Mouse (Mus musculus) myocyte (in vitro differentiated cells): ENCODE measurements around the gene Idh2. TPM values are rescaled to one million over a fixed set of nuclear protein-coding genes. Genes with fewer than 3 reads are reported as not detected.

Experiments used
- H3K27me3 ChIP-seq: one replicate; pipeline ENCODE4 v1.6.1; 2011; ENCODE audit not compliant: control insufficient read depth, insufficient read depth, insufficient read length
- H3K36me3 ChIP-seq: one replicate; pipeline ENCODE4 v1.6.1; 2011; ENCODE audit not compliant: control insufficient read depth, insufficient read depth
- H3K4me2 ChIP-seq: one replicate; pipeline ENCODE4 v1.6.1; 2011; ENCODE audit warnings: low read depth, control low read depth
- H3K4me3 ChIP-seq: one replicate; pipeline ENCODE4 v1.5.1; 2011; ENCODE audit warnings: mild to moderate bottlenecking, control low read depth, moderate library complexity
- H3K79me2 ChIP-seq: one replicate; pipeline ENCODE4 v1.6.1; 2011; ENCODE audit not compliant: control insufficient read depth, insufficient read depth
- H3ac ChIP-seq: one replicate; pipeline ENCODE4 v1.6.1; 2011; ENCODE audit not compliant: control insufficient read depth, insufficient read length
- CEBPB ChIP-seq: IDR thresholded peaks from 2 replicates; pipeline ENCODE4 v1.6.1; 2011; ENCODE audit warnings: mild to moderate bottlenecking, moderate library complexity; ENCODE audit not compliant: poor library complexity, insufficient read depth, severe bottlenecking
- E2F4 ChIP-seq: IDR thresholded peaks from one replicate; pipeline ENCODE4 v1.6.1; 2011; ENCODE audit warnings: mild to moderate bottlenecking, control low read depth, moderate library complexity; ENCODE audit not compliant: insufficient read depth
- MAX ChIP-seq: IDR thresholded peaks from one replicate; pipeline ENCODE4 v1.6.1; 2011; ENCODE audit warnings: low read depth, mild to moderate bottlenecking, control low read depth
- MYOD1 ChIP-seq, 3 experiments: IDR thresholded peaks; one replicate each; pipeline ENCODE4 v1.6.1; 2011; ENCODE audit warnings: control low read depth in 2 of 3, low read depth in 2 of 3, mild to moderate bottlenecking in 2 of 3, moderate library complexity in 1 of 3; ENCODE audit not compliant: insufficient read length in 2 of 3, control insufficient read depth in 1 of 3
- MYOG ChIP-seq, 3 experiments: IDR thresholded peaks; one replicate each; pipeline ENCODE4 v1.6.1; 2011; ENCODE audit warnings: control low read depth in 2 of 3, low read depth in 2 of 3, mild to moderate bottlenecking in 2 of 3; ENCODE audit not compliant: insufficient read length in 2 of 3, control insufficient read depth in 1 of 3, insufficient read depth in 1 of 3
- POLR2A ChIP-seq: IDR thresholded peaks from one replicate; pipeline ENCODE4 v1.6.1; 2011; ENCODE audit warnings: low read depth, mild to moderate bottlenecking, control low read depth, moderate library complexity; ENCODE audit not compliant: insufficient read length
- POLR2AphosphoS2 ChIP-seq: IDR thresholded peaks from one replicate; pipeline ENCODE4 v1.6.1; 2011; ENCODE audit warnings: low read depth, control low read depth; ENCODE audit not compliant: insufficient read length
- REST ChIP-seq: IDR thresholded peaks from one replicate; pipeline ENCODE4 v1.6.1; 2011; ENCODE audit warnings: mild to moderate bottlenecking, control low read depth, moderate library complexity; ENCODE audit not compliant: insufficient read depth, insufficient read length
- SRF ChIP-seq: IDR thresholded peaks from one replicate; pipeline ENCODE4 v1.6.1; 2011; ENCODE audit warnings: low read depth; ENCODE audit not compliant: control insufficient read depth, insufficient read length
- TCF12 ChIP-seq: IDR thresholded peaks from one replicate; pipeline ENCODE4 v1.6.1; 2011; ENCODE audit warnings: mild to moderate bottlenecking, control low read depth; ENCODE audit not compliant: poor library complexity, insufficient read depth, severe bottlenecking
- TCF3 ChIP-seq: IDR thresholded peaks from one replicate; pipeline ENCODE4 v1.6.1; 2011; ENCODE audit warnings: low read depth, control low read depth; ENCODE audit not compliant: insufficient read length
- USF1 ChIP-seq: IDR thresholded peaks from one replicate; pipeline ENCODE4 v1.6.1; 2011; ENCODE audit warnings: low read depth, mild to moderate bottlenecking, control low read depth, moderate library complexity
- polyA plus RNA-seq: library from polyadenylated mRNA; unstranded; fragments of >200 nt; fragmentation: generic; extraction: Trizol; gene quantifications from one replicate; pipeline ENCODE4 v1.2.1, GENCODE M21; 2012; ENCODE audit warnings: missing spikeins

Idh2 gene
- polyA plus RNA-seq, 1 experiment, result 159 TPM

- H3K4me2 ChIP-seq, result peak overlapping the region; percentile 65
- no peak for TF ChIP-seq TCF3
- no peak for TF ChIP-seq MAX
- TF ChIP-seq MYOG (IDR thresholded peaks at IDR 0.05; ENCODE audit: control insufficient read depth in 1 of 3, insufficient read depth in 1 of 3, insufficient read length in 2 of 3, low read depth in 2 of 3), result peak in 2 of 3 experiments; percentile 66 to 80
- TF ChIP-seq REST, result no peak
- TF ChIP-seq CEBPB, result no peak
- TF ChIP-seq E2F4, result no peak
- TF ChIP-seq POLR2AphosphoS2, result no peak
- TF ChIP-seq POLR2A, result peak; percentile 54
- TF ChIP-seq MYOD1 (IDR thresholded peaks at IDR 0.05; ENCODE audit: control insufficient read depth in 1 of 3, insufficient read length in 2 of 3, low read depth in 2 of 3), result peak in 1 of 3 experiments; percentile 74
- TF ChIP-seq USF1, result no peak
- no peak for TF ChIP-seq SRF
- no peak for TF ChIP-seq TCF12
- no peak overlapping the region for H3ac ChIP-seq
- no peak overlapping the region for H3K4me3 ChIP-seq
- H3K27me3 ChIP-seq, result no peaks in the 10 kb centered on the region
- H3K79me2 ChIP-seq, result no peaks in the 10 kb centered on the region
- H3K36me3 ChIP-seq, result no peaks in the 10 kb centered on the region
These were observed 41.6 kb upstream of the Idh2 start for GRCm38 (mm10) chr7:80156711-80157227.

GRCm38 (mm10) chr7:80154689-80155088, 39.5 kb upstream of the Idh2 start:
- no peak for TF ChIP-seq TCF3
- TF ChIP-seq CEBPB, result no peak
- TF ChIP-seq TCF12, result no peak
- TF ChIP-seq MYOD1 (IDR thresholded peaks at IDR 0.05; ENCODE audit: control insufficient read depth in 1 of 3, insufficient read length in 2 of 3, low read depth in 2 of 3), result no peak
- TF ChIP-seq E2F4, result no peak
- no peaks in the 10 kb centered on the region for H3K27me3 ChIP-seq
- H3ac ChIP-seq, result no peak overlapping the region
- H3K4me2 ChIP-seq, result no peak overlapping the region
- no peaks in the 10 kb centered on the region for H3K36me3 ChIP-seq
- H3K79me2 ChIP-seq, result no peaks in the 10 kb centered on the region
- no peak overlapping the region for H3K4me3 ChIP-seq

GRCm38 (mm10) chr7:80152756-80153155, 37.6 kb upstream of the Idh2 start:
- no peak overlapping the region for H3K4me3 ChIP-seq
- no peaks in the 10 kb centered on the region for H3K27me3 ChIP-seq
- no peak overlapping the region for H3ac ChIP-seq
- no peak for TF ChIP-seq CEBPB
- TF ChIP-seq TCF12, result no peak
- no peak for TF ChIP-seq TCF3
- no peak for TF ChIP-seq POLR2AphosphoS2
- no peak for TF ChIP-seq MYOD1 (IDR thresholded peaks at IDR 0.05; ENCODE audit: control insufficient read depth in 1 of 3, insufficient read length in 2 of 3, low read depth in 2 of 3)
- no peak for TF ChIP-seq E2F4
- TF ChIP-seq MAX, result no peak
- no peak for TF ChIP-seq MYOG (IDR thresholded peaks at IDR 0.05; ENCODE audit: control insufficient read depth in 1 of 3, insufficient read depth in 1 of 3, insufficient read length in 2 of 3, low read depth in 2 of 3)
- TF ChIP-seq POLR2A, result no peak
- TF ChIP-seq SRF, result no peak
- no peak for TF ChIP-seq USF1
- no peak for TF ChIP-seq REST
- no peaks in the 10 kb centered on the region for H3K79me2 ChIP-seq
- no peak overlapping the region for H3K4me2 ChIP-seq
- no peaks in the 10 kb centered on the region for H3K36me3 ChIP-seq

DNA sequence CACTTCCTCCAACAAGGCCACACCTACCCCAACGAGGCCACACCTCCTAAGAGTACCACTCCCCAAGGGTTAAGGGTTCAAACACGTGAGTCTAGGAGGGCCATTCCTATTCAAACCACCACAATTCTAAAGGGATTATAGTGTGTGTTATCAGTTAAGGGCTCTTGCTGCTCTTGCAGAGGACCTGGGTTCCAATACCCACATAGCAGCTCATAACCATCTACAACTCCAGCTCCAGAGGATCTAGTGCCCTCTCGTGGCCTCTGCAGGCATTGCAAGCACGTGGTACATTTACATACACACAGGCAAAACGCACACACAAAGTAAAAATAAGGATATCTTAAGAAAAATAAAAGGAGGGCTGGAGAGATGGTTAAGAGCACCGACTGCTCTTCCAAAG, 37.0 kb upstream of the Idh2 start:
- Histone ChIP-seq H3K79me2 (no peaks in the 10 kb centered on the region), H3ac (no peak overlapping the region), H3K4me3 (no peak overlapping the region), H3K27me3 (no peaks in the 10 kb centered on the region), H3K36me3 (no peaks in the 10 kb centered on the region), H3K4me2 (no peak overlapping the region)
- TF ChIP-seq POLR2AphosphoS2, result no peak
- TF ChIP-seq MYOG (IDR thresholded peaks at IDR 0.05; ENCODE audit: control insufficient read depth in 1 of 3, insufficient read depth in 1 of 3, insufficient read length in 2 of 3, low read depth in 2 of 3), result no peak
- no peak for TF ChIP-seq E2F4
- no peak for TF ChIP-seq SRF
- no peak for TF ChIP-seq CEBPB
- no peak for TF ChIP-seq MYOD1 (IDR thresholded peaks at IDR 0.05; ENCODE audit: control insufficient read depth in 1 of 3, insufficient read length in 2 of 3, low read depth in 2 of 3)
- no peak for TF ChIP-seq POLR2A
- TF ChIP-seq USF1, result no peak

DNA sequence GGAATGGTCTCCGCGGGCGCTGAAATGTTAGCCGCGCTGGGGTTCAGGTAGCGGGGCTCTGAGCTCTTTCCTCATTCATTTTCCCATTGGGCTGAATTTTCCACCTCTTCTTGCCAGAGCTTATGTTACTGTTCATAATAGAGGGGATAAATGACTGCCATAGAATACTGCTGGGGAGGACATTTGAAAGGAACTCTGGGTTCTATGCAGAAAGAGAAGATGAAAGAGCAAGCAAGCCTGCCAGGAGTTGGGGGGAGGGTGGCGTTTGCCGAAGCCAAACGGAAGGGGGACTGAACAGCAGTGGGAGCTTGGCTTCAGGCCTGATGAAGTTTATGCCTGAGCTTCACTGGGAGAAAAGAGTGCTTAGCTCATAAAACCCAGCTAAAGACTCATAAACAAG, 34.2 kb upstream of the Idh2 start:
- Histone ChIP-seq H3K36me3 (no peaks in the 10 kb centered on the region), H3K79me2 (no peaks in the 10 kb centered on the region), H3K4me3 (no peak overlapping the region), H3K27me3 (no peaks in the 10 kb centered on the region), H3K4me2 (no peak overlapping the region), H3ac (no peak overlapping the region)
- TF ChIP-seq TCF12 (no peak), MYOG (IDR thresholded peaks at IDR 0.05; ENCODE audit: control insufficient read depth in 1 of 3, insufficient read depth in 1 of 3, insufficient read length in 2 of 3, low read depth in 2 of 3) (no peak), POLR2AphosphoS2 (no peak), MAX (no peak), REST (no peak), POLR2A (no peak)
